Mouse (Mus musculus) midbrain, postnatal 0 days (tissue): ENCODE measurements around the gene Cyb5r2. TPM values are rescaled to one million over a fixed set of nuclear protein-coding genes. Genes with fewer than 3 reads are reported as not detected.
A peak's percentile ranks its signal among the peaks of the same experiment; 100 is the strongest.

Experiments
- ATAC-seq: fragments of 200-750 bp; cut with Nextera tagmentation; 2 replicates; pipeline ENCODE4 v1.8.0; 2017; ENCODE audit warnings: moderate number of reproducible peaks, mild to moderate bottlenecking, moderate TSS enrichment, moderate library complexity; ENCODE audit not compliant: low FRiP score
- DNase-seq: peaks from one replicate; pipeline ENCODE4 v3.0.0-alpha.2; 2015; ENCODE audit warnings: low spot score
- H3K27ac ChIP-seq: fragments of 300-500 bp; sonication (generic); 2 replicates; pipeline ENCODE4 v1.5.1; 2014; ENCODE audit warnings: low read depth, mild to moderate bottlenecking, low read length, mixed read lengths
- H3K27me3 ChIP-seq: fragments of 300-500 bp; sonication (generic); 2 replicates; pipeline ENCODE4 v1.6.1; 2014; ENCODE audit warnings: low read length, control low read depth, mixed read lengths; ENCODE audit not compliant: insufficient read depth
- H3K36me3 ChIP-seq: fragments of 300-500 bp; sonication (generic); 2 replicates; pipeline ENCODE4 v1.6.1; 2014; ENCODE audit warnings: low read length, control low read depth, mixed read lengths; ENCODE audit not compliant: insufficient read depth
- H3K4me1 ChIP-seq: fragments of 300-500 bp; sonication (generic); 2 replicates; pipeline ENCODE4 v1.6.1; 2014; ENCODE audit warnings: mild to moderate bottlenecking, control low read depth, antibody characterized with exemption, low read length, mixed read lengths; ENCODE audit not compliant: insufficient read depth
- H3K4me2 ChIP-seq: fragments of 300-500 bp; sonication (generic); 2 replicates; pipeline ENCODE4 v1.6.1; 2014; ENCODE audit warnings: low read depth, mild to moderate bottlenecking, low read length, mixed read lengths; ENCODE audit not compliant: poor library complexity, severe bottlenecking
- H3K4me3 ChIP-seq: fragments of 300-500 bp; sonication (generic); 2 replicates; pipeline ENCODE4 v1.5.1; 2014; ENCODE audit warnings: low read depth, mild to moderate bottlenecking, low read length, moderate library complexity
- H3K9ac ChIP-seq: fragments of 300-500 bp; sonication (generic); replicated peaks from 2 replicates; pipeline ENCODE4 v1.6.1; 2014; ENCODE audit warnings: mild to moderate bottlenecking, low read length, moderate library complexity, mixed read lengths; ENCODE audit not compliant: poor library complexity, severe bottlenecking
- H3K9me3 ChIP-seq: fragments of 300-500 bp; sonication (generic); 2 replicates; pipeline ENCODE4 v1.6.1; 2016; ENCODE audit warnings: low read length, control low read depth
- CTCF ChIP-seq: IDR thresholded peaks from 2 replicates; pipeline ENCODE4 v1.5.1; 2016; ENCODE audit warnings: antibody characterized with exemption, mild to moderate bottlenecking
- WGBS: fragments of 180-500 bp; shearing (Covaris S2); extraction: QIAGEN DNeasy Blood & Tissue Kit; methylation state at CpG from one replicate; pipeline ENCODE4 v1.1.7; 2014; 5-methylcytosine and 5-hydroxymethylcytosine counted together
- polyA plus RNA-seq: library from polyadenylated mRNA; unstranded; fragments of >200 nt; fragmentation: Nextera tagmentation; extraction: Ambion mirVana; gene quantifications from 2 replicates; pipeline ENCODE4 v1.2.1, GENCODE M21; 2015
- total RNA-seq: library from RNA; depleted of rRNA; stranded (reverse); fragments of >200 nt; gene quantifications from 2 replicates; pipeline ENCODE4 v1.2.3, GENCODE M21; 2014

The Cyb5r2 gene
- total and polyA plus RNA-seq, 2 experiments from 2014 or later: 0.47 TPM; not detected in 1

GRCm38 (mm10) chr7:107749270-107749669 lies 8.6 kb downstream of the Cyb5r2 start:
- H3K4me1 ChIP-seq: no peaks in the 10 kb centered on the region
- H3K4me3 ChIP-seq: no peak overlapping the region
- no peaks in the 10 kb centered on the region for H3K27me3 ChIP-seq
- DNase-seq: peak; percentile 75
- H3K9me3 ChIP-seq: no peaks in the 10 kb centered on the region
- no peak overlapping the region for H3K27ac ChIP-seq
- peak; percentile 88 for TF ChIP-seq CTCF
- H3K36me3 ChIP-seq: no peaks in the 10 kb centered on the region
- peak; percentile 50; the same call in 1 of the 2 replicates for ATAC-seq
- H3K9ac ChIP-seq: no peak overlapping the region
- no peak overlapping the region for H3K4me2 ChIP-seq
- 1% methylated on average over 3 of the region's 3 CpGs for WGBS

GRCm38 (mm10) chr7:107747954-107748353 lies 9.9 kb downstream of the Cyb5r2 start:
- TF ChIP-seq CTCF: peak; percentile 80
- Histone ChIP-seq H3K36me3 (no peaks in the 10 kb centered on the region), H3K4me2 (no peak overlapping the region), H3K9me3 (no peaks in the 10 kb centered on the region), H3K4me3 (no peak overlapping the region), H3K27ac (no peak overlapping the region), H3K27me3 (no peaks in the 10 kb centered on the region), H3K9ac (no peak overlapping the region), H3K4me1 (no peaks in the 10 kb centered on the region)
- 19% methylated on average over 2 of the region's 2 CpGs for WGBS
- ATAC-seq (no peak), DNase-seq (peak; percentile 65)

- no peaks in the 10 kb centered on the region for H3K4me1 ChIP-seq
- H3K9me3 ChIP-seq: no peaks in the 10 kb centered on the region
- TF ChIP-seq CTCF: no peak
- no peaks in the 10 kb centered on the region for H3K27me3 ChIP-seq
- no peak overlapping the region for H3K9ac ChIP-seq
- no peak overlapping the region for H3K27ac ChIP-seq
- 91% methylated on average over 9 of the region's 9 CpGs for WGBS
- no peaks in the 10 kb centered on the region for H3K36me3 ChIP-seq
- DNase-seq: no peak
- no peak for ATAC-seq
- H3K4me2 ChIP-seq: no peak overlapping the region
- no peak overlapping the region for H3K4me3 ChIP-seq
Measured at GRCm38 (mm10) chr7:107747476-107747875, 10.4 kb downstream of the Cyb5r2 start.

GRCm38 (mm10) chr7:107746036-107746435 lies 11.8 kb downstream of the Cyb5r2 start:
- Histone ChIP-seq H3K4me3 (no peak overlapping the region), H3K36me3 (no peaks in the 10 kb centered on the region), H3K27me3 (no peaks in the 10 kb centered on the region), H3K27ac (no peak overlapping the region), H3K4me2 (no peak overlapping the region), H3K4me1 (no peaks in the 10 kb centered on the region), H3K9ac (no peak overlapping the region), H3K9me3 (no peaks in the 10 kb centered on the region)
- no peak for DNase-seq
- 86% methylated on average over 8 of the region's 8 CpGs for WGBS
- ATAC-seq: no peak
- TF ChIP-seq CTCF: no peak

- ATAC-seq: no peak
- no peaks in the 10 kb centered on the region for H3K9me3 ChIP-seq
- no peaks in the 10 kb centered on the region for H3K27me3 ChIP-seq
- H3K27ac ChIP-seq: no peak overlapping the region
- no peak for TF ChIP-seq CTCF
- no peak overlapping the region for H3K9ac ChIP-seq
- H3K4me2 ChIP-seq: no peak overlapping the region
- no peaks in the 10 kb centered on the region for H3K36me3 ChIP-seq
- no peak for DNase-seq
- H3K4me3 ChIP-seq: no peak overlapping the region
- WGBS: 87% methylated on average over 2 of the region's 2 CpGs
- no peaks in the 10 kb centered on the region for H3K4me1 ChIP-seq
Measured at GRCm38 (mm10) chr7:107745111-107745510, 12.7 kb downstream of the Cyb5r2 start.

GRCm38 (mm10) chr7:107744454-107744853 lies 13.4 kb downstream of the Cyb5r2 start:
- no peak for ATAC-seq
- Histone ChIP-seq H3K9ac (no peak overlapping the region), H3K27me3 (no peaks in the 10 kb centered on the region), H3K4me1 (no peaks in the 10 kb centered on the region), H3K36me3 (no peaks in the 10 kb centered on the region), H3K4me2 (no peak overlapping the region), H3K27ac (no peak overlapping the region), H3K4me3 (no peak overlapping the region), H3K9me3 (no peaks in the 10 kb centered on the region)
- no peak for DNase-seq
- no peak for TF ChIP-seq CTCF
- 87% methylated on average over 4 of the region's 4 CpGs for WGBS
